Mouse (Mus musculus) G1E (cell line): ENCODE data around the gene Mapk3. TPM values are rescaled to one million over a fixed set of nuclear protein-coding genes. Genes with fewer than 3 reads are reported as not detected.

Source experiments
- ATAC-seq: 2 replicates; pipeline ENCODE4 v1.8.0; 2016; ENCODE audit warnings: mild to moderate bottlenecking; ENCODE audit not compliant: insufficient number of reproducible peaks, poor library complexity, low FRiP score, severe bottlenecking; ENCODE audit errors: extremely low read depth
- DNase-seq: peaks from one replicate; pipeline ENCODE4 v3.0.0; 2012; ENCODE audit warnings: low spot score
- H3K27me3 ChIP-seq: 2 replicates; pipeline ENCODE4 v1.6.1; 2012; ENCODE audit warnings: mild to moderate bottlenecking, low read length, inconsistent platforms; ENCODE audit not compliant: insufficient read depth
- H3K36me3 ChIP-seq: replicated peaks from 2 replicates; pipeline ENCODE3; 2012; ENCODE audit warnings: mild to moderate bottlenecking, inconsistent platforms
- H3K4me1 ChIP-seq: 2 replicates; pipeline ENCODE4 v1.6.1; 2012; ENCODE audit warnings: low read depth, low read length, inconsistent platforms, mixed read lengths; ENCODE audit not compliant: insufficient read depth
- H3K4me3 ChIP-seq: 2 replicates; pipeline ENCODE4 v1.5.1; 2012; ENCODE audit warnings: low read depth, mild to moderate bottlenecking, inconsistent platforms, low read length, moderate library complexity, mixed read lengths
- H3K9me3 ChIP-seq: replicated peaks from 2 replicates; pipeline ENCODE4 v1.6.1; 2012; ENCODE audit warnings: inconsistent platforms
- CTCF ChIP-seq: IDR thresholded peaks from 2 replicates; pipeline ENCODE4 v1.5.1; 2012; ENCODE audit warnings: low read depth, low read length, inconsistent platforms, mixed read lengths
- GATA1 ChIP-seq: IDR thresholded peaks from 2 replicates; pipeline ENCODE4 v1.6.1; 2012; ENCODE audit warnings: borderline replicate concordance, low read length, inconsistent platforms, mixed read lengths
- GATA2 ChIP-seq: IDR thresholded peaks from 2 replicates; pipeline ENCODE4 v1.6.1; 2012; ENCODE audit warnings: low read depth, low read length, inconsistent platforms, borderline replicate concordance
- POLR2AphosphoS5 ChIP-seq: IDR thresholded peaks from 2 replicates; pipeline ENCODE4 v1.6.1; 2012; ENCODE audit warnings: low read depth, low read length, inconsistent platforms; ENCODE audit not compliant: insufficient replicate concordance
- TAL1 ChIP-seq: conservative IDR thresholded peaks from 2 replicates; pipeline ENCODE4 v1.6.1; 2012; ENCODE audit warnings: low read depth, low read length, inconsistent platforms, mixed read lengths
- polyA plus RNA-seq: library from polyadenylated mRNA; stranded (reverse); fragments of >175 nt; gene quantifications from 2 replicates; pipeline ENCODE4 v1.2.3, GENCODE M21; 2012
- total RNA-seq, 2 experiments: library from RNA; stranded (forward) in 1 of 2; stranded (reverse) in 1 of 2; fragments of 200-1000 nt in 1 of 2; fragments of >200 nt in 1 of 2; fragmentation: Nextera tagmentation in 1 of 2; gene quantifications; 2 replicates each; pipeline ENCODE4 v1.2.3; 2014 to 2017

Mapk3 gene
- total and polyA plus RNA-seq, 3 experiments: 18.2 to 91.6 (median 68.8) TPM

DNA sequence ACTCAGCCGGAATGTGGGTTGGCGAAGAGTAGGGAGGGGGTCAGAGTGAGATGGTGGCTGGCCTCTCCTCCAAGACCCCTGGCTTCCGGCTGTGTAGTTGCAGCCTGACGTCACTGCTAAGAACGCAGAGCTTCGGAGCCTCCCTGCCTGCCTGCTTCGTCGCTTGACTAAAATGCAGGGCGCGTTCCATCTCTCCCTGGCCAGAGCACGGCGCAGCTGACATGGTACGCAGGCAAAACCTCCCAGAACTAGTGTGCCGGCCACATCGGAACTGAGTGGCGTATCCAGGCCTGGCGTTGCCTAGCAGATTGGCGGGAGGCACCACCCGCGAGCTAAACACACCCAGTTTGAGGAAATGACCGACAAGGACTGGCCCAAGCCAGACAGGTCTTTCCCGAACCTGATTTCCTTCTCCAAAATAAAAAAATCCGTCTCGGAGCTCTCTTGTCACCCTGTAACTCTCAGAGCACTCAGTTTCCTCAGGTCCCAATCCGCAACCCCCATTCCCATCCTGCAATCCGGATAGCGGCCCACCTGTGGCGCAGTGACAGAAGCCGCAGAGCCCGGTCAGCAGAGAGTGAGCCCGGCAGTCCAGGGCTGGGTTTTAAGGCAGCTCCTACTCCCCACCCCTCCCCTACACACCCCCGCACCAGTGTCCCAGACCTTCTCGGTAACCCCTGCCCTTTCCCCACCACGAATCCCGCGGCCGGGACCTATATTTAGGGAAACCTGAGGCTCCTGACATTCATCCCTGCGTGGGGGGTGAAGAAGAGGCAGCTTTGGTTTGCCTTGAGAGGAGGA is 40.3 kb downstream of the Mapk3 start:
- peaks cover 75% of the 10 kb centered on the region for H3K4me1 ChIP-seq
- DNase-seq: peak; percentile 93

DNA sequence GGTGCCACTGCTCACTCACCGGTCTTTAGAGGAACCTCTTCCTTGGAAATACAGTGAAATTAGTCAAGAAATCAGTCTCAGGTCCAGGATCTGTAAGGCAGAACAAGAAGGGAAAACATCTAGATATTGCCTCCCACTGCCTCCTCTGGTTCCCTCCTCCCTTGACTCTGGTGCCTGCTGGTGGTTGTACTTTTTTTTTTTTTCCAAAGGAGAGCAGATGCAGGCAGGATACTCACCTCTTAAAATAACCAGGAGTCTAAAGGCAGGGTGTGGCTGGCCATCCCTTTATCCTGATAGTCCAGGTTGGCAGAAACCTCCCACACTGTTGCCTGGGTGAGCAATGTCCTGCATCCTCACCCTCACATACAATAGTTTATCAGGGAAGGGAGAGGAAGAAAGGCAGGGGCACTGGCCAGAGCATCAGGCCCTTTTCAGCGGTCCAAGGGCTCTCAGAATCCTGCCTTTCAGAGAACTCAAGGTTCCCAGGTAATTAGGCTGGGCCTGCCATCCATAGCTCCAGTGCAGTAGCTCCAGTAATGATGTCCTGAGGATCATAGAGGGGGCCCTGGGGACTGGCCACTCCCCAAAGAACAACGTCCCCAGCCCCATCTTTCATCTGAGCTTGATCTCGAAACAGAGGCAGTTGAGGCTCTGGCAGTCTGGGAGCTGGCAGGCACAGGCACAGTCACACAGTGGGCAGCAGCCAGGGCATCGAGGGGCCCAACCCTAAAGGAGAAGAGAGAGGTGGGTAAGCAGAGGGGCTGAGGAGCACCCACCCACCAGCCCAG is 41.1 kb downstream of the Mapk3 start:
- Histone ChIP-seq H3K4me1 (peaks cover 71% of the 10 kb centered on the region), H3K4me3 (peak overlapping the region; percentile 99), H3K27me3 (peaks cover 3% of the 10 kb centered on the region; the same call in 1 of the 2 replicates), H3K9me3 (no peaks in the 10 kb centered on the region), H3K36me3 (peaks cover 41% of the 10 kb centered on the region)
- ATAC-seq (no peak), DNase-seq (no peak)
- TF ChIP-seq POLR2AphosphoS5 (no peak), GATA2 (no peak), GATA1 (no peak), TAL1 (no peak), CTCF (no peak)

More for the DNA sequence above, 40.3 kb downstream of the Mapk3 start:
- Histone ChIP-seq H3K27me3 (peaks cover 3% of the 10 kb centered on the region; the same call in 1 of the 2 replicates), H3K9me3 (no peaks in the 10 kb centered on the region), H3K36me3 (peaks cover 46% of the 10 kb centered on the region), H3K4me3 (peak overlapping the region; percentile 99)
- TF ChIP-seq GATA1 (no peak), TAL1 (no peak), GATA2 (no peak), POLR2AphosphoS5 (no peak), CTCF (no peak)
- peak; percentile 64 for ATAC-seq

DNA sequence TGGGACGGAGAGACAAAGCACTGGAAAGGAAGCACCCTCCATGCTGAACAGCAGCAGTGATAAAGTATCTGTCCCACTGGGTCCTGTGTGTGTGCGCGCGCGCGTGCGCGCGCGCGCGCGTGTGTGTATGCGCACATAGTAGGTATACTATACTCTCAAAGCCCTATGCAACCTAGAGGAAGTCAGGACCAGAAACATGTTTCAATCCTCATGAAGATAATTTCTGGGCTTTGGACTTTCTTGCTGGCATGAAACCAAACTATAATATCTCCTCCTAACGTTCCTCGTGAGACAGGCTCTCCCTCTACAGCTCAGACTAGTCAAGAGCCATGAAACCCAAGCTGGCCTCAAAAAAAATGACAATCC is 41.6 kb downstream of the Mapk3 start:
- Histone ChIP-seq H3K36me3 (peaks cover 35% of the 10 kb centered on the region), H3K27me3 (peaks cover 3% of the 10 kb centered on the region; the same call in 1 of the 2 replicates), H3K4me1 (peaks cover 65% of the 10 kb centered on the region), H3K4me3 (no peak overlapping the region), H3K9me3 (no peaks in the 10 kb centered on the region)
- TF ChIP-seq POLR2AphosphoS5 (no peak), TAL1 (no peak), GATA2 (no peak), GATA1 (no peak), CTCF (no peak)
- DNase-seq (no peak), ATAC-seq (no peak)

DNA sequence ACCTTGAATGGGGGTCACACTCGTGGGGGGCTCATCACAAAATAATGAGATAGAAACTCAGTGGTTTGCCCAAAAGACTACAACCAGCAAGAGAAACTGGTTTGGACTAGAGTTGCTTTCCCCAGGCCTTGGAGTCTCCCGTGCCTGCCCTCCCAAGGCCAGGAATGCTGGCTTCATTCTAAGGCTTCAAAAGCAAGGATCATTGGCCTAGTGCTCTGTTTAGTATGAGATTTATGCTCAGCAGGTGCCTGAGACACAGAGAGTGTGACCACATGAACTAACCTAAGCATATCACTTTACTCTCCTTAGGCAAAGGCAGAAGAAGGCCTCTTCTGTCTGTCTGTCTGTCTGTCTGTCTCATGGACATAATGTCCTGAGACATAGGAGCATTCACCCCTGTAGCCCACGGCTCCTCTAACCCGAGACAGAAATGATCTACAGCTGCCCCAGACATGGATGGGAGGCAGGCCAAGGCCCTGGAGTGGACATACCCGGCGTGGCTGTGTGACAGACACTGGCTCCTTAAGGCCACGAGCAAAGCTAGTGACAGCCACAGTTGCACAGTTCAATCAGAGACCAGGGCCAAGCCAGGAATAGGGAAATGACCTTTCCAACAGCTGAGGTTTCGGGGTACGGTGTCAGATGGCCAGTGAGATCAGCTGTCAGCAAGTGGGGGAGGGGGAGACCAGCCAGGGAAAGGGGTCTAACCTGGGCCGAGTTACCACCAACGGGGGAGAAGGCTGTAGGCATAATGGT is 42.9 kb downstream of the Mapk3 start:
- Histone ChIP-seq H3K4me3 (no peak overlapping the region), H3K36me3 (peaks cover 22% of the 10 kb centered on the region), H3K9me3 (no peaks in the 10 kb centered on the region), H3K27me3 (peaks cover 6% of the 10 kb centered on the region; the same call in 1 of the 2 replicates), H3K4me1 (peaks cover 53% of the 10 kb centered on the region)
- DNase-seq (no peak), ATAC-seq (no peak)
- TF ChIP-seq GATA1: no peak
- no peak for TF ChIP-seq POLR2AphosphoS5
- no peak for TF ChIP-seq CTCF
- no peak for TF ChIP-seq GATA2
- TF ChIP-seq TAL1: no peak

DNA sequence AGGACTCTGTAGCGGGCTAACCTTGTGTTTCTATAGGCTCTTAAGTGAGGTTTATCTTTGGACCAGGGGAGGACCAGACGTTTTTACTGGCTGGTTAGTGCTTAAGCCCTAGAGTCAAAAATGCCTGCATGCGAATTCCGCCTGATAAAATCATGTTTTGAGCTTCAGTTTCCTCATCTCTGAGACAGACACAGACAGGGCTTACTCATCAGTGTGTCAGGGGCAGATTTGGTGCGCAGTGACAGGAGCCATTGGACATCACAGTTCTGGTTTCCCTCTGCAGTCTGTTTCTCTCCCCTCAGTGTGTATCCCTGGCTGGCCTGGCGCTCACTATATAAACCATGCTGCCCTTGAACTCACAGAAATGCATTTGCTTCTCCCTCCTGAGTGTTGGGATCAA is 43.8 kb downstream of the Mapk3 start:
- no peak overlapping the region for H3K4me3 ChIP-seq
- TF ChIP-seq TAL1 (no peak), GATA1 (no peak), CTCF (no peak), POLR2AphosphoS5 (no peak), GATA2 (no peak)
- peaks cover 14% of the 10 kb centered on the region for H3K36me3 ChIP-seq
- no peak for DNase-seq
- peaks cover 15% of the 10 kb centered on the region for H3K27me3 ChIP-seq
- no peaks in the 10 kb centered on the region for H3K9me3 ChIP-seq
- ATAC-seq: no peak
- H3K4me1 ChIP-seq: peaks cover 59% of the 10 kb centered on the region
